Mouse (Mus musculus) left cerebral cortex, adult 2 months (tissue): Measurements from ENCODE around the gene Lypd5. TPM values are rescaled to one million over a fixed set of nuclear protein-coding genes. Genes with fewer than 3 reads are reported as not detected.

Experiments
- DNase-seq, 2 experiments: peaks; one replicate each; pipeline ENCODE4 v3.0.0; 2021 to 2022; ENCODE audit warnings: low spot score in 2 of 2, mixed read lengths in 1 of 2; ENCODE audit errors: extremely low spot score in 1 of 2
- H3K27ac ChIP-seq: fragments of 200-600 bp; 2 replicates; pipeline ENCODE4 v1.8.1; 2022
- H3K4me3 ChIP-seq: fragments of 200-600 bp; 2 replicates; pipeline ENCODE4 v1.8.1; 2022
- CTCF ChIP-seq: fragments of 200-600 bp; IDR thresholded peaks from 2 replicates; pipeline ENCODE4 v1.8.1; 2022; ENCODE audit warnings: antibody characterized with exemption, mild to moderate bottlenecking, moderate library complexity
- intact Hi-C: fragments of 180-260 bp; cut with DNase I; formaldehyde crosslinking; loops from one replicate; pipeline ENCODE4 v1.15.1; 2025
- total RNA-seq, 2 experiments: library from RNA; stranded (reverse); gene quantifications; 2 replicates each; pipeline ENCODE4 v1.2.3; 2021

Lypd5 gene
- total RNA-seq, 2 experiments from 2014 or later: not detected

DNA sequence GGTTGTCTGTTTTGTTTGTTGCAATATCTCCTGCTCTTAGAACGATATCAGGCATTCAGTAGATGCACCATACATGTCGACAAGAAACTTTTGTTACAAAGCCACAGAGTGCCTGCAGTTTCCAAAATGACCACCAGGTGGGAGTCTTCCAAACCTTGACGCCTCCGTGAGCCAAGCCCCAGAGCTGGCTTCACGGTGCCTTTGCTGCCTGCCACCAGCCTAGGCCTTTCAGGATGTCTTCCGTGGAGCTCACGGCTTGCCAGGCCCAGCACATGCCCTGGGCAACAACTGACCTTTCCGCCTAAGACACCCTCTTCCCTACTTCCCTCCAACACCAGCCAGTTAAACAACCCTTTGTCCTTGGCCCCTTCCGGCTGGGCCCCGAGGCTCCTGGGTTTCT is 15.8 kb downstream of the Lypd5 start:
- intact Hi-C loops: loop anchor here (1.0 to 2.0 kb wide), 3 partner anchors 12 to 42 kb away; no protein-coding TSS in a partner anchor
- TF ChIP-seq CTCF: peak; percentile 95
- no peak overlapping the region for H3K4me3 ChIP-seq
- H3K27ac ChIP-seq: no peak overlapping the region; the same call in 1 of the 2 replicates
- peak; percentile 84 to 86 for DNase-seq

DNA sequence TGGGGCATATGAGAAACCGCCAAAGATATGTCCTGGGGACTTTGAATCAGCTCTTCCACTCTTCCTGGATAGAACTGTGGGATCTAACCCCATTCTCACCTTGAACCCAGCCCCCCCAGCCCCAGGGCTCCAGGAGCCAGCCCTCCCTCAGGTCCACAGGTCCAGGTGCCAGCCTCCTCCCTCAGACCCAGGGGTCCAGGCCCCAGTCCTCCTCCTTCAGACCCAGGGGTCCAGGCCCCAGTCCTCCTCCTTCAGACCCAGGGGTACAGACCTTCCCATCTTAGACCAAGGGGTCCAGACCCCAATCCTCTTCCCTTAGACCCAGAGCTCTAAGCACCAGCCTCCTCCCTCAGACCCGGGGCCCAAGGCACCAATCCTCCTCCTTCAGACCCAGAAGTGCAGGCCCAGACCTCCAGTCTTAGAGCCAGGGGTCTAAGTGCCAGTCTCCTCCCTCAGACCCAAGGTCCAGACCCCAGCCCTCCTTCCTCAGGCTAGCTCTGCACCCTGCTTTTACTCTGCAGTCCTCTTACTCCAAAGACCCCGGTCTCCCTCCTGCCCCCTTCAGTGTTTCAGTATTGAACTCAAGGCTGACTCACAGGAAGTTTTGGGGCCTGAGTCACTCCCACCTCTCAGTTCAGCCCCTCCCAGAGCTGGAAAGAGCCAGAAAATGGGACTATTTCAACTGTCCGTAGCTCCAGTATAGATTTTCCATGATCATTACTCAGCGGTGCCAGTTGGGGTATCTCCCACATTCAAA is 16.4 kb downstream of the Lypd5 start:
- Histone ChIP-seq H3K4me3 (no peak overlapping the region), H3K27ac (no peak overlapping the region)
- no peak for TF ChIP-seq CTCF
- intact Hi-C loops: loop anchor here (1.0 to 2.0 kb wide), 2 partner anchors 12 to 41 kb away; no protein-coding TSS in a partner anchor
- DNase-seq: no peak

DNA sequence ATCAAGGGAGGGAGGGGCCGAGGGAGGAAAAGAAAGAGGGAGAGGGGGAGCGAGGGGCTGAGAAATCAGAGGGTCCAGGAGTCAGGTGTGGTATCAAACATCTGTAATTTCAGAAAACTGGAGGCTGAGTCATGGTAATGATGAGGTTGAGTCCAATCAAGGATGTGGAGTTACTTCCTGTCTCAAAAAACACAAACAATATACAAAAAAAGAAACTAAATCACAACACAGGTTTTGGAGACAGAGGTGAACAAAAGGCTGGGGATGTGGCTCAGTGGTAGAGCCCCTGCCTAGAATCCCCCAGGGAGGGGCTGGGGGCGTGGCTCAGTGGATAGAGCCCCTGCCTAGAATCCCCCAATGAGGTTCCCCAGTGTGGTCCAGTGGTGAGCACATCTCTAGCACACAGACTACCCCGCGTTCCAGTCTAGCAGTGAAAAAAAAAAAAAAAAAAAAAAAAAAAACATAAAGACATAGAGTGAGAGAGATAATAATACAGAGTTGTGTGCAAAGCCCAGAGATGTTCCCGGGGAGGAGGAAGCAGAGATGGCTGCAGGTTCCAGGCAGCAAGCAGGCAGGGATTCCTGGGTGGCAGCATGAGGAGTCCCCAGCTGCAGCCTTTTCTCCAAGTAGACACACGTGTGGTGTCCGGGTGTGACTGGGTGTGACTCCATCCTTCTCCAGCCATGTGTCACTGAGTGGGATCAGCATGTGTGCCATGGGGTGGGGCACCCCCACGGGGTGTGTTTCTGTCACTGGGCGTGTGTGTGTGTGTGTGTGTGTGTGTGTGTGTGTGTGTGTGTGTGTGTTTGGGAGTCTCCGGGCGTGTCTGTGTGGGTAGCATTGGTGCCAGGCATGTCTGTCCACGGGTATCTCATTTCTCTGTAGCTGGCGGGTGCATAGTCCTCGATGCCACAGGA is 18.0 kb downstream of the Lypd5 start:
- Histone ChIP-seq H3K27ac (no peak overlapping the region), H3K4me3 (no peak overlapping the region)
- no peak for DNase-seq
- intact Hi-C loops: no loop called here
- no peak for TF ChIP-seq CTCF

DNA sequence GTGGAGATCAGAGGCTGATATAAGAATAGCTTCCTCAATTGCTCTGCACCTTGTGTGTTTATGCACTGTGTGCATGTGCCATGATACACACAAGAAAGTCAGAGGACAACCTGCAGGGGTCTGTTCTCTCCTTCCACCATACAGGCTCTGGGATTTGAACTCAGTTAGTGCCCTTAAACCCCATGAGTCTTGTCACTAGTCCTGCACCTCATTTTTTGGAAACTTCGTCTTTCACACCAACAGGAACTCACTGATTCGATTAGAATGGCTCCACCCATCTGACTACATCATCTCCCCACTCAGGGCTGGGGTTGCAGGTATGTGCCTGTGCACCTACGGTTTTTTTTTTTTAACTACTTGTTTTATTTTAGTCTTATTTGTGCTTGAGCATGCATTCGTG is 19.2 kb downstream of the Lypd5 start:
- intact Hi-C loops: no loop called here
- Histone ChIP-seq H3K4me3 (no peak overlapping the region), H3K27ac (no peak overlapping the region)
- DNase-seq: no peak
- TF ChIP-seq CTCF: no peak

DNA sequence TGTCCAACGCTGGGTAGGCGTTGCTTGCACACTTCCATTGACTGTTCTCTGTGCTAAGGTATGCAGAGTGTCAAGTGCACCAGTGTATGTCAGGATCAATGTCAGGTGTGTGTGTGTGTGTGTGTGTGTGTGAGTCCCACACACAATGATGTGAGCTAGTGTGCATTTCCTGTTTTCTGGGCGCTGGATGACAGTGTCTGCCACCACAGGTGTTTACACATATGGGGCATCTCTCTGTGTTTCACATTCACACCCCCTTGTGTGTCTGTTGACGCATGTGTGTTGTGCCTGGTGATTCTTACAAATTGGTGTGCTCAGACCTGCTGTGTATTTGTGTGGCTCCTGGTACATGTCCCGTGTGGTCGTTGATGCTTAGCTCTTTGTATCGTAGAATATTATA is 19.9 kb downstream of the Lypd5 start:
- no peak for TF ChIP-seq CTCF

DNA sequence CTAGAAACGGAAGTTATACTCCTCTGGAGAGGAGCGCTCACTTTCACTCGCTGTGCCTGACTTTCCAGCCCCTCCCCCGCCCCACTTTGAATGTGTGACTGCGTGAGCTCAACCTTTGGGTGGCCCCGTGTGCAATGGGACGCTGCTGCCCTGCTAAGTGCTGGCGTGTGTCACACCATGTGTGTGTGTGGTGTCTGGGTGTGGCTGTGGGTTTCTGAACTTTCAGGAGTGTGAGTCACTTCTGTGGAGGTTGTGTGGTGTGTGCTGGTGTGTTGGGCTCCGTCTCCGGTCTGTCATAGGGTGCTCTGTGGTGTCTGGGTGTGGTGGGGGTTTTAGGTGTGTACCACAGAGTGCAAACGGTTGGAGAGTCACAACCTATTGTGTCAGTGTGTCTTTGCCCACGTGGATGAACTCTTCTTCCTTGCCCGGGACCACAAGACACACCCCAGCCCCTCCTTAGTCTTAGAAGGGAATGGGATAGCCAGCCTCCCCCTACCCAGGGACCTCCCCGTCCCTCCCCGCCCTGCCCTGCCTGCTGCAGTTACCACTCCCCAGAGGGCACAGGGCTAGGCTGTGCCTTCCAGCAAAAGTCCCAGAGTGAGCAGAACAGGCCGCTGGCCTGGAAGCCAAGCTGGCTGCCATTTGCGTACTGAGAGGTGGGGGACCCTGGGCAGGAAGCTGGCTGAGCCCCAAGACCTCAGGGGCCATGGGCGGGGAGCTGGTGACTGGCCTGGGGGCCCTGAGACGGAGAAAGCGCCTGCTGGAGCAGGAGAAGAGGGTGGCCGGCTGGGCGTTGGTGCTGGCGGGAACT is 20.9 kb downstream of the Lypd5 start, which contains the start of gene Kcnn4:
TSS of gene Kcnn4 (plus strand) at position 533 of the 811 bp plus-strand sequence.
- Histone ChIP-seq H3K4me3 (no peak within 1 kb of the TSS), H3K27ac (no peak within 1 kb of the TSS)
- DNase-seq: no peak
- intact Hi-C loops: no loop called here
- TF ChIP-seq CTCF: no peak

More for the DNA sequence above, 19.9 kb downstream of the Lypd5 start:
- no peak for DNase-seq
- Histone ChIP-seq H3K4me3 (no peak overlapping the region), H3K27ac (no peak overlapping the region)
- intact Hi-C loops: no loop called here

DNA sequence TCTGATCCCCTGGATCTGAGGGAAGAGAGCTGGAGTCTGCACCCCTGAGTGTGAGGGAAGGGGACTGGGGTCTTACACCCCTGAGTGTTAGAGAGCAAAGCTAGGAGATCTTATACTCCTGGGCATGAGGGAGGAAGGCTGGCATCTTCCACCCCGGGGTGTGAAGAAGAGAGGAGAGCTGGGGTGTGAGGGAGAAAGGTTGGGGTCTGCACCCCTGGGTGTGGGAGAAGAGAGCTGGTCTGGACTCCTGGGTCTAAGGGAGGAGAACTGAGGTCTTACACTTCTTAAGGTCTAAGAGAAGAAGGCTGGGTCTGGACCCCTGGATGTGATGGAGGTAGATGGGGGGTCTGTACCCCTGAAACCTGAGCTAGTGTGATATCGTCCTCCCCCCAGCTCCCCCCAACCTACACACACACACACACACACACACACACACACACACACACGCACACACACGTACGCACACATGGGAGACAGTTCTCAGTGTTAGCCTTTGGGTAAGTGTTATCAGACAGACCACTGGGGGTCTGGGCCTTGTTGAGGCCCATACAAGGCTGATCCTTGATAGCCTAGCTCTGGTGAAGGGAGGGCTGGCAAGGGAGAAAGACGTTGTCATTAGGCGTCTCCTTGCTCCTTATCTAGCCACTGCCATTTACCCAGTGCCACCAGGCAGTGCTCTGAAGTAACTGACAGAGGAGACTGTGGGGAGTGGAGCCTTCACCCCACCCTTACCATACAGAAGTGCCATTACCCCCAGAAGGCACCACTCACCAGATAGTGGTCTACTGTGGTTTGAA is 22.2 kb downstream of the Lypd5 start:
- DNase-seq: no peak
- TF ChIP-seq CTCF: no peak
- intact Hi-C loops: no loop called here
- Histone ChIP-seq H3K4me3 (no peak overlapping the region), H3K27ac (no peak overlapping the region)

DNA sequence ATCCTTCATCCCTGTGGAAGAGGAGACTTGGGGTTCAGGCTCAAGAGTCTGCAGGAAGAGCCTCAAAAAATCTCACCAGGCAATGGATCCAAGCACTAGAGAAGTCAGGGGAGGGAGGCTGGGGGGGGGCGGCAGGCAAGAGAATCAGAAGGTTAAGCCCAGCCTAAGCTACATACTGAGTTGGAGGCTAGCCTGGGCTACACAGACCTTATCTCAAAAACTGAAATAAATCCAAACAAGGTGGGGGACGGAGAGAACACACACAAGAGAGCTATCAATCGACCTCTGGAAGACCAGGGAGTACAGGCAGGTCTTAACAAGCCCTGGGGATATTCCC is 22.8 kb downstream of the Lypd5 start:
- Histone ChIP-seq H3K27ac (no peak overlapping the region), H3K4me3 (no peak overlapping the region)
- DNase-seq: no peak
- TF ChIP-seq CTCF: no peak
- intact Hi-C loops: no loop called here

DNA sequence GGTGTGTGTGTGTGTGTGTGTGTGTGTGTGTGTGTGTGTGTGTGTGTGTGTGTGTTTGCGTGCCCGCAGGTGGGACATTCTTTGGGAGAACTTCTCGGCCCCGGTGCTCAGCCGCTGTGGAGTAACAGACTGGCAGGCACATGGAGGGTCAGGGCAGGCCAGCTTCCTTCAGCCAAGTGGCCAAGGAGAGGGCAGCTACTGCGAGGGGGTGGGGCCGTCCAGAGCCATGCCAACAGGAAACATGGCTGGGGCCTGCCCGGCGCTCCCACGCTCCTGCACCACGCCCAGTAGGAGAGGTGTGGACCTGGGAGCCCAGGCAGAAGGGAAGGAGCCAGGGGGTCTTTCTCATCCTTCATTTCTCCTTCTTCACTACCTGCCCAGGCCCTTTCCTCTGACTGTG is 23.3 kb downstream of the Lypd5 start:
- H3K27ac ChIP-seq: no peak overlapping the region

DNA sequence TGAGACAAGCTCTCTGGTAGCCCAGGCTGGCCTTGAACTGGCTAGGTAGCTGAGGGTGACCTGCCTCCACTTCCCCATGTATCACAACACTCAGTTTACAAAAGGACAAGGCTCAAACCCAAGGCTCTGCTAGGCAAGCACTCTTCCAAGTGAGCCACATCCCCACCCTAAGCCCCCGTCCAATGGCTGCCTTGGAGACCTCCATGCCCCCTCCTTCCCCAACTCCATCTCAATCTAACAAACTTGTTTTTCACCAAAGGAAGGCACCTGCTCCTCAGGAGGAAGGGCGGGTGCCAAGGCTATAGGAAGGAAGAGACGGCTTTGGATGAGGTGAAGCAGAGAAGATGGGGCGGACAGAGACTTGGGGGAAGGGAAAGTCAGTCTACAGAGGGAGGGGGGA is 23.8 kb downstream of the Lypd5 start:
- no peak for TF ChIP-seq CTCF
- Histone ChIP-seq H3K27ac (no peak overlapping the region), H3K4me3 (no peak overlapping the region)
- intact Hi-C loops: no loop called here
- no peak for DNase-seq

More for the DNA sequence above, 23.3 kb downstream of the Lypd5 start:
- intact Hi-C loops: no loop called here
- DNase-seq: no peak
- TF ChIP-seq CTCF: no peak
- H3K4me3 ChIP-seq: no peak overlapping the region
